Mouse (Mus musculus) embryonic facial prominence, embryonic 10.5 days (tissue): ENCODE measurements around the gene Mmp9. TPM values are rescaled to one million over a fixed set of nuclear protein-coding genes. Genes with fewer than 3 reads are reported as not detected.

Experiments used
- DNase-seq: peaks from one replicate; pipeline ENCODE4 v3.0.0-alpha.2; 2017; ENCODE audit warnings: low spot score
- H3K27ac ChIP-seq: fragments of 300-500 bp; sonication (generic); replicated peaks from 2 replicates; pipeline ENCODE4 v1.5.1; 2016; ENCODE audit warnings: mild to moderate bottlenecking
- H3K27me3 ChIP-seq: fragments of 300-500 bp; sonication (generic); replicated peaks from 2 replicates; pipeline ENCODE4 v1.6.1; 2016; ENCODE audit warnings: low read depth, mild to moderate bottlenecking; ENCODE audit not compliant: poor library complexity, severe bottlenecking
- H3K36me3 ChIP-seq: fragments of 300-500 bp; sonication (generic); replicated peaks from 2 replicates; pipeline ENCODE4 v1.6.1; 2016; ENCODE audit warnings: mild to moderate bottlenecking, moderate library complexity
- H3K4me1 ChIP-seq: fragments of 300-500 bp; sonication (generic); 2 replicates; pipeline ENCODE4 v1.6.1; 2016
- H3K4me3 ChIP-seq: fragments of 300-500 bp; sonication (generic); 2 replicates; pipeline ENCODE4 v1.5.1; 2016; ENCODE audit warnings: mild to moderate bottlenecking, moderate library complexity
- H3K9me3 ChIP-seq: fragments of 300-500 bp; sonication (generic); 2 replicates; pipeline ENCODE4 v1.6.1; 2016; ENCODE audit warnings: mild to moderate bottlenecking
- WGBS: fragments of 180-500 bp; shearing (Covaris S2); methylation state at CpG from one replicate; pipeline ENCODE4 v1.1.7; 2016; 5-methylcytosine and 5-hydroxymethylcytosine counted together
- polyA plus RNA-seq: library from polyadenylated mRNA; unstranded; fragments of >200 nt; fragmentation: Nextera tagmentation; extraction: Ambion mirVana; gene quantifications from 2 replicates; pipeline ENCODE4 v1.2.1, GENCODE M21; 2016

The Mmp9 gene
- polyA plus RNA-seq, 1 experiment from 2014 or later, result 0.77 TPM

- peaks cover 5% of the 10 kb centered on the region; the same call in 1 of the 2 replicates for H3K27me3 ChIP-seq
- H3K4me1 ChIP-seq, result peaks cover 10% of the 10 kb centered on the region
Observed at GRCm38 (mm10) chr2:164986371-164987027, 45.9 kb downstream of the Mmp9 start.

GRCm38 (mm10) chr2:164988777-164989176 lies 48.2 kb downstream of the Mmp9 start:
- Histone ChIP-seq H3K4me3 (no peak overlapping the region), H3K9me3 (no peaks in the 10 kb centered on the region), H3K36me3 (no peaks in the 10 kb centered on the region; the same call in 1 of the 2 replicates), H3K4me1 (peaks cover 10% of the 10 kb centered on the region), H3K27me3 (peaks cover 17% of the 10 kb centered on the region), H3K27ac (no peak overlapping the region)
- no peak for DNase-seq
- WGBS, result 53% methylated on average over 13 of the region's 13 CpGs

More at GRCm38 (mm10) chr2:164986371-164987027, 45.9 kb downstream of the Mmp9 start:
- Histone ChIP-seq H3K36me3 (no peaks in the 10 kb centered on the region), H3K27ac (no peak overlapping the region), H3K9me3 (no peaks in the 10 kb centered on the region), H3K4me3 (no peak overlapping the region)
- DNase-seq, result no peak
- 75% methylated on average over 14 of the region's 14 CpGs for WGBS

- Histone ChIP-seq H3K9me3 (no peaks in the 10 kb centered on the region), H3K27me3 (peaks cover 39% of the 10 kb centered on the region), H3K4me1 (peaks cover 10% of the 10 kb centered on the region), H3K4me3 (no peak overlapping the region), H3K36me3 (no peaks in the 10 kb centered on the region; the same call in 1 of the 2 replicates), H3K27ac (no peak overlapping the region)
- WGBS, result 83% methylated on average over 3 of the region's 3 CpGs
- no peak for DNase-seq
Observed at GRCm38 (mm10) chr2:164991111-164991510, 50.5 kb downstream of the Mmp9 start.

GRCm38 (mm10) chr2:164991808-164992207 lies 51.2 kb downstream of the Mmp9 start:
- 54% methylated on average over 10 of the region's 10 CpGs for WGBS

GRCm38 (mm10) chr2:164994156-164994555 lies 53.6 kb downstream of the Mmp9 start:
- Histone ChIP-seq H3K4me3 (no peak overlapping the region), H3K27ac (no peak overlapping the region), H3K9me3 (no peaks in the 10 kb centered on the region), H3K4me1 (peaks cover 22% of the 10 kb centered on the region), H3K27me3 (peaks cover 65% of the 10 kb centered on the region), H3K36me3 (peaks cover 7% of the 10 kb centered on the region)
- DNase-seq, result no peak
- WGBS, result 90% methylated on average over 11 of the region's 11 CpGs

More at GRCm38 (mm10) chr2:164991808-164992207, 51.2 kb downstream of the Mmp9 start:
- peaks cover 42% of the 10 kb centered on the region for H3K27me3 ChIP-seq
- no peak overlapping the region for H3K27ac ChIP-seq
- DNase-seq, result no peak
- peaks cover 6% of the 10 kb centered on the region for H3K4me1 ChIP-seq
- no peaks in the 10 kb centered on the region for H3K9me3 ChIP-seq
- H3K36me3 ChIP-seq, result no peaks in the 10 kb centered on the region; the same call in 1 of the 2 replicates
- no peak overlapping the region for H3K4me3 ChIP-seq

GRCm38 (mm10) chr2:164994659-164995428 lies 54.3 kb downstream of the Mmp9 start:
- 57% methylated on average over 21 of the region's 21 CpGs for WGBS
- Histone ChIP-seq H3K4me3 (no peak overlapping the region), H3K4me1 (peaks cover 22% of the 10 kb centered on the region), H3K27ac (no peak overlapping the region), H3K27me3 (peaks cover 72% of the 10 kb centered on the region), H3K36me3 (peaks cover 14% of the 10 kb centered on the region), H3K9me3 (no peaks in the 10 kb centered on the region)
- no peak for DNase-seq

GRCm38 (mm10) chr2:164995976-164996375 lies 55.4 kb downstream of the Mmp9 start:
- WGBS, result 71% methylated on average over 11 of the region's 11 CpGs
- no peak for DNase-seq
- H3K27ac ChIP-seq, result no peak overlapping the region
- H3K36me3 ChIP-seq, result peaks cover 25% of the 10 kb centered on the region
- H3K27me3 ChIP-seq, result peaks cover 83% of the 10 kb centered on the region
- H3K4me3 ChIP-seq, result no peak overlapping the region
- no peaks in the 10 kb centered on the region for H3K9me3 ChIP-seq
- peaks cover 22% of the 10 kb centered on the region for H3K4me1 ChIP-seq

GRCm38 (mm10) chr2:164996848-164997720 lies 56.5 kb downstream of the Mmp9 start:
- no peak overlapping the region for H3K27ac ChIP-seq
- 8% methylated on average over 49 of the region's 49 CpGs for WGBS

GRCm38 (mm10) chr2:164997721-164998428 lies 57.3 kb downstream of the Mmp9 start:
- no peak overlapping the region for H3K27ac ChIP-seq
- DNase-seq, result no peak
- WGBS, result 2% methylated on average over 52 of the region's 52 CpGs

More at GRCm38 (mm10) chr2:164996848-164997720, 56.5 kb downstream of the Mmp9 start:
- peak; percentile 35 for DNase-seq
- H3K27me3 ChIP-seq, result peaks cover 82% of the 10 kb centered on the region
- H3K9me3 ChIP-seq, result no peaks in the 10 kb centered on the region
- H3K4me3 ChIP-seq, result peak overlapping the region; percentile 53
- H3K4me1 ChIP-seq, result peaks cover 22% of the 10 kb centered on the region
- H3K36me3 ChIP-seq, result peaks cover 36% of the 10 kb centered on the region

GRCm38 (mm10) chr2:165001958-165002357 lies 61.4 kb downstream of the Mmp9 start:
- Histone ChIP-seq H3K4me1 (peaks cover 20% of the 10 kb centered on the region), H3K27ac (no peak overlapping the region), H3K27me3 (peaks cover 42% of the 10 kb centered on the region), H3K36me3 (peaks cover 85% of the 10 kb centered on the region), H3K4me3 (no peak overlapping the region), H3K9me3 (no peaks in the 10 kb centered on the region)
- DNase-seq, result no peak
- 93% methylated on average over 13 of the region's 13 CpGs for WGBS

More at GRCm38 (mm10) chr2:164997721-164998428, 57.3 kb downstream of the Mmp9 start:
- peaks cover 44% of the 10 kb centered on the region for H3K36me3 ChIP-seq
- peaks cover 22% of the 10 kb centered on the region for H3K4me1 ChIP-seq
- H3K9me3 ChIP-seq, result no peaks in the 10 kb centered on the region
- H3K4me3 ChIP-seq, result peak overlapping the region; percentile 53
- H3K27me3 ChIP-seq, result peaks cover 77% of the 10 kb centered on the region

- H3K4me1 ChIP-seq, result peaks cover 8% of the 10 kb centered on the region
- H3K9me3 ChIP-seq, result no peaks in the 10 kb centered on the region
- no peak for DNase-seq
- H3K27me3 ChIP-seq, result peaks cover 31% of the 10 kb centered on the region
- no peak overlapping the region for H3K27ac ChIP-seq
- WGBS, result 86% methylated on average over 3 of the region's 3 CpGs
- no peak overlapping the region for H3K4me3 ChIP-seq
- H3K36me3 ChIP-seq, result peaks cover 97% of the 10 kb centered on the region
Observed at GRCm38 (mm10) chr2:165003108-165003507, 62.5 kb downstream of the Mmp9 start.
